Mouse (Mus musculus): Measurements from ENCODE around the gene Vkorc1. TPM values are rescaled to one million over a fixed set of nuclear protein-coding genes. Genes with fewer than 3 reads are reported as not detected.

Vkorc1 gene
- total and polyA plus RNA-seq, 3 experiments = 36.2 to 66.4 TPM; not detected in 1

DNA sequence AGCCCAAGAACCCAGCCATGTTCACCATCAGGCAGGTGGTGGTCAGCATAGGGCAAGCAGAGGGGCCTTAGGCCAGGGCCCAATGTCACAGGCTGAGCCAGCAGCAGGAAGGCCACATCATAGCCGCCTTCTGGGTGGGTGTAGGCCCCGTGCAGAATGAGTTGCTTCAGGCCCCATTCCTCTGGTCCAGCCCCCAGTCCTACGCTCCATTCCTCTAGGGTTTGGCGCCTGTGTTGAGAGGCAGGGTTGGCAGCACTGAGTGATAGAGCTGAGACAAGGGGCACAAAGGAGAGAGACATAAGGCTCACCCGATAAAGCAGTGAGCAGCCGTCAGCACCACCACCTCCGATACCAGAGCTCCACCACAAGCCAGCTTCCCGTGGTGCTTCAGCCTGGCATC lies 8.2 kb downstream of the Vkorc1 start:
- peaks cover 19% of the 10 kb centered on the region for H3K79me2 ChIP-seq (ENCODE audit: control insufficient read depth, insufficient read depth, low read length, poor library complexity)
- no peak overlapping the region for H3K4me3 ChIP-seq (ENCODE audit: control insufficient read depth in 1 of 2, insufficient read depth in 1 of 2, low read depth in 2 of 2, low read length in 2 of 2)
- no peak overlapping the region for H3K27ac ChIP-seq (ENCODE audit: control insufficient read depth, low read depth, low read length)
- no peak for DNase-seq (ENCODE audit: low read depth, low spot score)
- no peaks in the 10 kb centered on the region for H3K27me3 ChIP-seq (ENCODE audit: control insufficient read depth in 1 of 2, insufficient read depth in 2 of 2, low read length in 2 of 2)
- H3K9me3 ChIP-seq (replicated peaks; ENCODE audit: insufficient read depth, low read length) = no peaks in the 10 kb centered on the region
- H3K36me3 ChIP-seq (ENCODE audit: control insufficient read depth in 1 of 2, insufficient read depth in 2 of 2, low read length in 2 of 2) = peaks cover 14 to 32% of the 10 kb centered on the region in 2 experiments; a peak in 3 of 4 replicates
- peaks cover 16 to 31% of the 10 kb centered on the region in 2 experiments for H3K4me1 ChIP-seq (ENCODE audit: control insufficient read depth in 1 of 2, insufficient read depth in 2 of 2, low read length in 2 of 2)
- H3K9ac ChIP-seq (ENCODE audit: control insufficient read depth, low read depth, low read length, poor library complexity, severe bottlenecking) = no peak overlapping the region
- no peak for TF ChIP-seq MEF2A (IDR thresholded peaks at IDR 0.05; ENCODE audit: extremely low read depth, insufficient replicate concordance, low read depth, low read length, poor library complexity, severe bottlenecking)
- TF ChIP-seq UBTF (IDR thresholded peaks at IDR 0.05; ENCODE audit: borderline replicate concordance, insufficient read depth, low read depth, low read length) = no peak
- TF ChIP-seq USF1 (IDR thresholded peaks at IDR 0.05; ENCODE audit: low read depth, low read length) = no peak
- no peak for TF ChIP-seq MYC (IDR thresholded peaks at IDR 0.05; ENCODE audit: low read depth, low read length)
- TF ChIP-seq USF2 (IDR thresholded peaks at IDR 0.05; ENCODE audit: borderline replicate concordance in 1 of 2, insufficient read depth in 1 of 2, low read depth in 1 of 2, low read length in 2 of 2) = no peak

- TF ChIP-seq SIN3A (IDR thresholded peaks at IDR 0.05; ENCODE audit: low read length) (no peak), TAL1 (IDR thresholded peaks at IDR 0.05; ENCODE audit: low read length) (no peak)
- Histone ChIP-seq H3K27ac (ENCODE audit: control insufficient read depth, low read depth, low read length) (no peak overlapping the region), H3K9ac (ENCODE audit: control insufficient read depth, low read depth, low read length, poor library complexity, severe bottlenecking) (no peak overlapping the region)
Measured at GRCm38 (mm10) chr7:127886551-127886950, 8.9 kb downstream of the Vkorc1 start.

DNA sequence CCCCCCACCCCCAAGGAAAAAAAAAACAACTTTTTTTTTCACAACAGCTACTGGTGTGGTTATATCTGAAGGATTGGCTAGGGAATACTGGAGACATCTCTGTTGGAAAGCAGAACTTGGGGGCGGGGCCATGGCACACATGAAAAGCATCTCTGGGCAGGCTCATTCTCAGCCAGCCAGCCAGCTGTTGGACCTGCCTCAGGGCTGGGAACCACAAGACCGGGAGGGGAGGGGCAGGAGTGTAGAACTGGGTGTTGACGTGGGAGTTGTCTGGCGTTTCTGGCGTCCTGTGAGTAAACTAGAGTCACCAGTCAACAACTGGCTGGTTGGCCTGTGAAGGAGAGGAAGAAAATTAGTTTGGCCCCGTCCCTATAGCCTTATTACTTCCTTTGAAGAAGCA lies 9.5 kb downstream of the Vkorc1 start:
- no peak overlapping the region for H3K4me3 ChIP-seq (ENCODE audit: control insufficient read depth in 1 of 2, insufficient read depth in 1 of 2, low read depth in 2 of 2, low read length in 2 of 2)
- no peaks in the 10 kb centered on the region for H3K27me3 ChIP-seq (ENCODE audit: control insufficient read depth in 1 of 2, insufficient read depth in 2 of 2, low read length in 2 of 2)
- H3K27ac ChIP-seq (ENCODE audit: control insufficient read depth, low read depth, low read length) = no peak overlapping the region
- peaks cover 16 to 31% of the 10 kb centered on the region in 2 experiments for H3K4me1 ChIP-seq (ENCODE audit: control insufficient read depth in 1 of 2, insufficient read depth in 2 of 2, low read length in 2 of 2)
- H3K36me3 ChIP-seq (ENCODE audit: control insufficient read depth in 1 of 2, insufficient read depth in 2 of 2, low read length in 2 of 2) = peaks cover 14 to 32% of the 10 kb centered on the region in 2 experiments; a peak in 3 of 4 replicates
- peaks cover 28% of the 10 kb centered on the region for H3K79me2 ChIP-seq (ENCODE audit: control insufficient read depth, insufficient read depth, low read length, poor library complexity)
- no peaks in the 10 kb centered on the region for H3K9me3 ChIP-seq (replicated peaks; ENCODE audit: insufficient read depth, low read length)
- DNase-seq (ENCODE audit: low read depth, low spot score) = no peak
- no peak overlapping the region for H3K9ac ChIP-seq (ENCODE audit: control insufficient read depth, low read depth, low read length, poor library complexity, severe bottlenecking)
- no peak for TF ChIP-seq POLR2A (IDR thresholded peaks at IDR 0.05; ENCODE audit: control insufficient read depth in 1 of 2, insufficient read depth in 1 of 2, low read depth in 1 of 2, low read length in 2 of 2, poor library complexity in 1 of 2)
- no peak for TF ChIP-seq SMC3 (IDR thresholded peaks at IDR 0.05; ENCODE audit: low read depth, low read length)
- no peak for TF ChIP-seq GATA1 (IDR thresholded peaks at IDR 0.05; ENCODE audit: low read depth, low read length)
- TF ChIP-seq SIN3A (IDR thresholded peaks at IDR 0.05; ENCODE audit: low read length) = no peak
- no peak for TF ChIP-seq ZC3H11A (IDR thresholded peaks at IDR 0.05; ENCODE audit: low read depth, low read length)
- TF ChIP-seq CHD2 (IDR thresholded peaks at IDR 0.05; ENCODE audit: low read length) = no peak
- no peak for TF ChIP-seq ELF1 (IDR thresholded peaks at IDR 0.05; ENCODE audit: low read depth, low read length)
- TF ChIP-seq E2F4 (IDR thresholded peaks at IDR 0.05; ENCODE audit: borderline replicate concordance, low read depth, low read length) = no peak
- TF ChIP-seq JUND (IDR thresholded peaks at IDR 0.05; ENCODE audit: low read depth, low read length) = no peak
- no peak for TF ChIP-seq MXI1 (IDR thresholded peaks at IDR 0.05; ENCODE audit: low read depth, low read length)
- TF ChIP-seq TBP (IDR thresholded peaks at IDR 0.05; ENCODE audit: low read depth, low read length) = no peak
- TF ChIP-seq KAT2A (conservative IDR thresholded peaks at IDR 0.05; ENCODE audit: low read depth, low read length) = no peak
- no peak for TF ChIP-seq ZMIZ1 (IDR thresholded peaks at IDR 0.05; ENCODE audit: low read depth, low read length)
- no peak for TF ChIP-seq NRF1 (IDR thresholded peaks at IDR 0.05; ENCODE audit: insufficient read depth, low read depth, low read length, poor library complexity, severe bottlenecking)
- TF ChIP-seq RCOR1 (IDR thresholded peaks at IDR 0.05; ENCODE audit: low read depth, low read length) = no peak
- no peak for TF ChIP-seq MEF2A (IDR thresholded peaks at IDR 0.05; ENCODE audit: extremely low read depth, insufficient replicate concordance, low read depth, low read length, poor library complexity, severe bottlenecking)
- no peak for TF ChIP-seq RAD21 (IDR thresholded peaks at IDR 0.05; ENCODE audit: low read depth, low read length)
- no peak for TF ChIP-seq POLR2AphosphoS2 (IDR thresholded peaks at IDR 0.05; ENCODE audit: low read length)
- no peak for TF ChIP-seq CHD1 (IDR thresholded peaks at IDR 0.05; ENCODE audit: low read depth, low read length)

More at GRCm38 (mm10) chr7:127886551-127886950, 8.9 kb downstream of the Vkorc1 start:
- DNase-seq (ENCODE audit: low read depth, low spot score) = no peak
- Histone ChIP-seq H3K4me1 (ENCODE audit: control insufficient read depth in 1 of 2, insufficient read depth in 2 of 2, low read length in 2 of 2) (peaks cover 16 to 31% of the 10 kb centered on the region in 2 experiments), H3K27me3 (ENCODE audit: control insufficient read depth in 1 of 2, insufficient read depth in 2 of 2, low read length in 2 of 2) (no peaks in the 10 kb centered on the region), H3K4me3 (ENCODE audit: control insufficient read depth in 1 of 2, insufficient read depth in 1 of 2, low read depth in 2 of 2, low read length in 2 of 2) (no peak overlapping the region), H3K9me3 (replicated peaks; ENCODE audit: insufficient read depth, low read length) (no peaks in the 10 kb centered on the region), H3K79me2 (ENCODE audit: control insufficient read depth, insufficient read depth, low read length, poor library complexity) (peaks cover 22% of the 10 kb centered on the region), H3K36me3 (ENCODE audit: control insufficient read depth in 1 of 2, insufficient read depth in 2 of 2, low read length in 2 of 2) (peaks cover 14 to 32% of the 10 kb centered on the region in 2 experiments; a peak in 3 of 4 replicates)
